Mouse (Mus musculus): ENCODE data around the gene Slc22a15.

GRCm38 (mm10) chr3:101952577-101952976 is 28.3 kb upstream of the Slc22a15 start:
- no peak for TF ChIP-seq CTCF (IDR thresholded peaks at IDR 0.05; ENCODE audit: insufficient read depth, low read length)
- no peak for TF ChIP-seq POLR2A (IDR thresholded peaks at IDR 0.05; ENCODE audit: borderline replicate concordance, extremely low read depth, low read depth, low read length)
